Mouse (Mus musculus) intestine, postnatal 0 days (tissue): Measurements from ENCODE around the gene Ptpn22. TPM values are rescaled to one million over a fixed set of nuclear protein-coding genes. Genes with fewer than 3 reads are reported as not detected.
A peak's percentile ranks its signal among the peaks of the same experiment; 100 is the strongest.
"Not testable (repeated sequence)": the region's sequence is repeated elsewhere in the genome, so short reads cannot be mapped to it uniquely, and the experiment has no call there.

Experiments used
- ATAC-seq: fragments of 200-750 bp; cut with Nextera tagmentation; 2 replicates; pipeline ENCODE4 v1.8.0; 2017; ENCODE audit warnings: mild to moderate bottlenecking, moderate TSS enrichment, moderate library complexity
- H3K27ac ChIP-seq: fragments of 300-500 bp; sonication (generic); 2 replicates; pipeline ENCODE4 v1.5.1; 2014; ENCODE audit warnings: mild to moderate bottlenecking, low read depth, low read length, moderate library complexity
- H3K27me3 ChIP-seq: fragments of 300-500 bp; sonication (generic); replicated peaks from 2 replicates; pipeline ENCODE4 v1.6.1; 2014; ENCODE audit warnings: low read length, mixed read lengths; ENCODE audit not compliant: control insufficient read depth, insufficient read depth
- H3K36me3 ChIP-seq: fragments of 300-500 bp; sonication (generic); 2 replicates; pipeline ENCODE4 v1.6.1; 2014; ENCODE audit warnings: mild to moderate bottlenecking, moderate library complexity; ENCODE audit not compliant: control insufficient read depth, insufficient read depth
- H3K4me1 ChIP-seq: fragments of 300-500 bp; sonication (generic); replicated peaks from 2 replicates; pipeline ENCODE4 v1.6.1; 2014; ENCODE audit warnings: antibody characterized with exemption, low read length, mixed read lengths; ENCODE audit not compliant: control insufficient read depth, insufficient read depth
- H3K4me2 ChIP-seq: fragments of 300-500 bp; sonication (generic); replicated peaks from 2 replicates; pipeline ENCODE4 v1.6.1; 2014; ENCODE audit warnings: low read depth, mild to moderate bottlenecking, moderate library complexity
- H3K4me3 ChIP-seq: fragments of 300-500 bp; sonication (generic); 2 replicates; pipeline ENCODE4 v1.5.1; 2014; ENCODE audit warnings: low read depth, low read length
- H3K9ac ChIP-seq: fragments of 300-500 bp; sonication (generic); 2 replicates; pipeline ENCODE4 v1.6.1; 2014; ENCODE audit warnings: mild to moderate bottlenecking, low read depth, low read length
- H3K9me3 ChIP-seq: fragments of 300-500 bp; sonication (generic); 2 replicates; pipeline ENCODE4 v1.6.1; 2016; ENCODE audit warnings: mixed run types; ENCODE audit not compliant: control insufficient read depth
- CTCF ChIP-seq: sonication (generic); IDR thresholded peaks from 2 replicates; pipeline ENCODE4 v1.5.1; 2016; ENCODE audit warnings: low read depth, mild to moderate bottlenecking, control low read depth, antibody characterized with exemption, moderate library complexity
- WGBS: fragments of 180-500 bp; shearing (Covaris S2); extraction: QIAGEN DNeasy Blood & Tissue Kit; methylation state at CpG from one replicate; pipeline ENCODE4 v1.1.7; 2014; 5-methylcytosine and 5-hydroxymethylcytosine counted together
- polyA plus RNA-seq: library from polyadenylated mRNA; unstranded; fragments of >200 nt; fragmentation: Nextera tagmentation; extraction: Ambion mirVana; gene quantifications from 2 replicates; pipeline ENCODE4 v1.2.1, GENCODE M21; 2015

The Ptpn22 gene
- polyA plus RNA-seq, result 1.5 TPM in 2 replicates

GRCm38 (mm10) chr3:103858881-103859801 lies at the start of gene Ptpn22:
Gene Ptpn22 (plus strand): TSS chr3:103859795.
- WGBS, result 70% methylated on average over 12 of the region's 12 CpGs
- no peak within 1 kb of the TSS for H3K4me3 ChIP-seq
- no peak for ATAC-seq
- no peaks in the 10 kb centered on the region for H3K36me3 ChIP-seq
- H3K9me3 ChIP-seq, result no peaks in the 10 kb centered on the region
- no peaks in the 10 kb centered on the region for H3K4me1 ChIP-seq
- H3K27me3 ChIP-seq, result no peaks in the 10 kb centered on the region
- no peak within 1 kb of the TSS for H3K27ac ChIP-seq
- H3K4me2 ChIP-seq, result no peak within 1 kb of the TSS
- no peak for TF ChIP-seq CTCF
- H3K9ac ChIP-seq, result no peak within 1 kb of the TSS

GRCm38 (mm10) chr3:103809799-103810150 lies 49.8 kb upstream of the Ptpn22 start:
- 3% methylated on average over 14 of the region's 14 CpGs for WGBS
- no peaks in the 10 kb centered on the region for H3K27me3 ChIP-seq
- peak overlapping the region; percentile 78 for H3K4me2 ChIP-seq
- ATAC-seq, result peak; percentile 59
- H3K4me3 ChIP-seq, result peak overlapping the region; percentile 64
- H3K9ac ChIP-seq, result peak overlapping the region; percentile 88
- TF ChIP-seq CTCF, result no peak
- peaks cover 3% of the 10 kb centered on the region for H3K36me3 ChIP-seq
- peak overlapping the region; percentile 92 for H3K27ac ChIP-seq
- H3K9me3 ChIP-seq, result no peaks in the 10 kb centered on the region
- no peaks in the 10 kb centered on the region for H3K4me1 ChIP-seq

GRCm38 (mm10) chr3:103810967-103811366 lies 48.6 kb upstream of the Ptpn22 start:
- WGBS, result 89% methylated on average over 6 of the region's 6 CpGs
- Histone ChIP-seq H3K9me3 (no peaks in the 10 kb centered on the region), H3K27me3 (no peaks in the 10 kb centered on the region), H3K4me2 (no peak overlapping the region), H3K4me1 (no peaks in the 10 kb centered on the region), H3K27ac (no peak overlapping the region), H3K36me3 (peaks cover 11% of the 10 kb centered on the region), H3K4me3 (no peak overlapping the region), H3K9ac (no peak overlapping the region)
- no peak for ATAC-seq
- no peak for TF ChIP-seq CTCF

GRCm38 (mm10) chr3:103827548-103827947 lies 32.0 kb upstream of the Ptpn22 start:
- no peak overlapping the region for H3K9ac ChIP-seq
- ATAC-seq, result no peak
- H3K27me3 ChIP-seq, result no peaks in the 10 kb centered on the region
- H3K9me3 ChIP-seq, result no peaks in the 10 kb centered on the region
- no peak overlapping the region for H3K4me2 ChIP-seq
- TF ChIP-seq CTCF, result peak; percentile 63
- no peak overlapping the region for H3K4me3 ChIP-seq
- H3K27ac ChIP-seq, result no peak overlapping the region
- peaks cover 8% of the 10 kb centered on the region; the same call in 1 of the 2 replicates for H3K36me3 ChIP-seq
- no peaks in the 10 kb centered on the region for H3K4me1 ChIP-seq

GRCm38 (mm10) chr3:103829036-103829435 lies 30.6 kb upstream of the Ptpn22 start:
- H3K27me3 ChIP-seq, result no peaks in the 10 kb centered on the region
- no peaks in the 10 kb centered on the region for H3K36me3 ChIP-seq
- H3K4me2 ChIP-seq, result no peak overlapping the region
- no peak overlapping the region for H3K9ac ChIP-seq
- no peaks in the 10 kb centered on the region for H3K9me3 ChIP-seq
- ATAC-seq, result no peak
- no peak for TF ChIP-seq CTCF
- H3K4me1 ChIP-seq, result no peaks in the 10 kb centered on the region
- WGBS, result 84% methylated on average over 3 of the region's 3 CpGs
- no peak overlapping the region for H3K4me3 ChIP-seq
- no peak overlapping the region for H3K27ac ChIP-seq

- not testable (repeated sequence) for H3K36me3 ChIP-seq, H3K4me3 ChIP-seq, H3K9ac ChIP-seq, H3K4me2 ChIP-seq, H3K27ac ChIP-seq, ATAC-seq, H3K4me1 ChIP-seq, H3K27me3 ChIP-seq, H3K9me3 ChIP-seq
- WGBS, result 76% methylated on average over 1 of the region's 1 CpGs
Measured at GRCm38 (mm10) chr3:103830681-103831080, 28.9 kb upstream of the Ptpn22 start.
